In the genomic region with DNA sequence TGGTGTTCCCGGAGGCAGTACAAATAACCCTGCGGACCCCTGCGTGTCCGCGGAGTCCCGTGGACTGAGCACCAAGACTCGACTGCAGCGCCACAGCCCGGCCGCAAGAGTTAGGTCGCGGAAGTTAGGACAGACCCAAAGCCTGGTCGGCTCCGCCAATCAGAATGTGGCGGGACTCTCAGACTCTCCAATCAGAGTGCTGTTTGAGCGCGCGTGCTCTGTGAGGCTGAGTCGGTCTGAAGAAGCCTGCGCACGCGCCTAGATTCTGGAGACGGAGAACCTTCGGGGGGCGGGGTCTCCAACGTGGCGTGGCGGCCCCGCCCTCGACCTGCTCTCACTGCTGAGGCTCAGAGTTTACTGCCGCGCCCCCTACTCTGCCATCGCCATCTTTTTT, we compare ENCODE assay signal across 8 mouse cellular contexts. TPM values are rescaled to one million over a fixed set of nuclear protein-coding genes. Genes with fewer than 3 reads are reported as not detected.
A peak's percentile ranks its signal among the peaks of the same experiment; 100 is the strongest.
DNase-seq lines count a peak whose midpoint lies in the region; ATAC-seq lines count a peak whose summit lies in the region.

A gene (minus strand): TSS at position 131 of the 394 bp plus-strand sequence.

- ATAC-seq in hematopoietic stem cell, adult 5-6 weeks (replicated peaks in 1 of 2; ENCODE audit: insufficient read depth in 1 of 2, low FRiP score in 2 of 2, low TSS enrichment in 1 of 2, low read depth in 1 of 2, poor library complexity in 2 of 2, severe bottlenecking in 2 of 2) = peak; percentile 87 to 94
- ATAC-seq in lung, embryonic 16.5 days (ENCODE audit: low read depth) = peak; percentile 91

- peak within 1 kb of the TSS; percentile 64 for H3K4me2 ChIP-seq in lung, embryonic 16.5 days (ENCODE audit: low read depth, low read length)

- H3K9ac ChIP-seq in lung, embryonic 16.5 days (ENCODE audit: low read length) = peak within 1 kb of the TSS; percentile 94

- 0 out of 2 replicates have a peak, but pooled peaks cover 2% of the 10 kb centered on the region for H3K36me3 ChIP-seq in lung, embryonic 16.5 days (ENCODE audit: control insufficient read depth, insufficient read depth, low read length)

- WGBS in lung, embryonic 16.5 days = under 1% methylated on average over 33 of the region's 33 CpGs

- peak within 1 kb of the TSS; percentile 82 for H3K4me3 ChIP-seq in lung, embryonic 16.5 days (ENCODE audit: low read length)

- H3K27me3 ChIP-seq in lung, embryonic 16.5 days (ENCODE audit: control insufficient read depth, insufficient read depth, low read depth, low read length) = no peaks in the 10 kb centered on the region

- DNase-seq in MEL-GATA-1-ER (ENCODE audit: extremely low read depth, low read depth) = peak; percentile 96
- DNase-seq in cerebellum, adult 8-10 months = peak; percentile 91
- peak; percentile 99 for DNase-seq in forelimb bud, embryonic 11.5 days (ENCODE audit: low read depth, low spot score)
- DNase-seq in layer of hippocampus, adult 9-10 months (ENCODE audit: low spot score) = peak; percentile 85
- DNase-seq in ovary, postnatal 10 days (ENCODE audit: low spot score) = peak; percentile 82
- peak; percentile 98 for DNase-seq in thymus, postnatal 10 days (ENCODE audit: low spot score in 2 of 2)

- peaks cover 40% of the 10 kb centered on the region for H3K4me1 ChIP-seq in lung, embryonic 16.5 days (replicated peaks; ENCODE audit: control insufficient read depth, insufficient read depth, low read length)

- H3K9me3 ChIP-seq in lung, embryonic 16.5 days (ENCODE audit: control insufficient read depth, low read length) = no peaks in the 10 kb centered on the region

- H3K27ac ChIP-seq in lung, embryonic 16.5 days (ENCODE audit: low read length) = peak within 1 kb of the TSS; percentile 95

RNA-seq across cellular contexts. Expression of the gene that starts here (rescaled TPM):
- total RNA-seq in hematopoietic stem cell, adult 5-6 weeks (2017) = 52.8 and 60.0 TPM in 2 replicates
- polyA plus RNA-seq in lung, embryonic 16.5 days (2015; fragmentation: Nextera tagmentation; extraction: Ambion mirVana) = 79.4 and 82.2 TPM in 2 replicates

Comparison
In these comparisons a context has a peak if more than half of its experiments do, and no peak if none do; other contexts are left out.
1. Peak in every context shown above with its lines: DNase-seq, ATAC-seq, H3K4me3 ChIP-seq and H3K27ac ChIP-seq.